Mouse (Mus musculus) embryonic facial prominence, embryonic 11.5 days (tissue): ENCODE results near the gene Ankrd44. TPM values are rescaled to one million over a fixed set of nuclear protein-coding genes. Genes with fewer than 3 reads are reported as not detected.
A peak's percentile ranks its signal among the peaks of the same experiment; 100 is the strongest.

Source experiments
- ATAC-seq: fragments of 200-750 bp; cut with Nextera tagmentation; replicated peaks from 2 replicates; pipeline ENCODE4 v1.8.0; 2017; ENCODE audit warnings: low read depth; ENCODE audit not compliant: insufficient number of reproducible peaks, low FRiP score, low TSS enrichment
- DNase-seq: peaks from one replicate; pipeline ENCODE4 v3.0.0-alpha.2; 2015; ENCODE audit warnings: low spot score
- H3K27ac ChIP-seq: fragments of 300-500 bp; sonication (generic); replicated peaks from 2 replicates; pipeline ENCODE4 v1.5.1; 2014; ENCODE audit warnings: mild to moderate bottlenecking, low read depth, low read length, control low read depth
- H3K27me3 ChIP-seq: fragments of 300-500 bp; sonication (generic); 2 replicates; pipeline ENCODE4 v1.6.1; 2014; ENCODE audit warnings: mild to moderate bottlenecking, low read length, moderate library complexity, mixed read lengths; ENCODE audit not compliant: control insufficient read depth, insufficient read depth
- H3K36me3 ChIP-seq: fragments of 300-500 bp; sonication (generic); replicated peaks from 2 replicates; pipeline ENCODE4 v1.6.1; 2014; ENCODE audit warnings: low read depth, mild to moderate bottlenecking, low read length, moderate library complexity, mixed read lengths; ENCODE audit not compliant: control insufficient read depth, insufficient read depth
- H3K4me1 ChIP-seq: fragments of 300-500 bp; sonication (generic); 2 replicates; pipeline ENCODE4 v1.6.1; 2014; ENCODE audit warnings: low read length, mixed read lengths; ENCODE audit not compliant: control insufficient read depth, insufficient read depth
- H3K4me2 ChIP-seq: fragments of 300-500 bp; sonication (generic); 2 replicates; pipeline ENCODE4 v1.6.1; 2014; ENCODE audit warnings: low read depth, mild to moderate bottlenecking, control low read depth, low read length, moderate library complexity
- H3K4me3 ChIP-seq: fragments of 300-500 bp; sonication (generic); 2 replicates; pipeline ENCODE4 v1.5.1; 2014; ENCODE audit warnings: low read depth, low read length, control low read depth
- H3K9ac ChIP-seq: fragments of 300-500 bp; sonication (generic); replicated peaks from 2 replicates; pipeline ENCODE4 v1.6.1; 2014; ENCODE audit warnings: mild to moderate bottlenecking, control low read depth, low read length
- H3K9me3 ChIP-seq: fragments of 300-500 bp; sonication (generic); replicated peaks from 2 replicates; pipeline ENCODE4 v1.6.1; 2016; ENCODE audit warnings: mild to moderate bottlenecking, low read length, inconsistent platforms, mixed read lengths; ENCODE audit not compliant: control insufficient read depth
- WGBS: fragments of 180-500 bp; shearing (Covaris S2); extraction: QIAGEN DNeasy Blood & Tissue Kit; methylation state at CpG from one replicate; pipeline ENCODE4 v1.1.7; 2014; 5-methylcytosine and 5-hydroxymethylcytosine counted together
- polyA plus RNA-seq: library from polyadenylated mRNA; unstranded; fragments of >200 nt; fragmentation: Nextera tagmentation; extraction: Ambion mirVana; gene quantifications from 2 replicates; pipeline ENCODE4 v1.2.1, GENCODE M21; 2014

The Ankrd44 gene
- polyA plus RNA-seq, 1 experiment from 2014 or later: 24.4 TPM

DNA sequence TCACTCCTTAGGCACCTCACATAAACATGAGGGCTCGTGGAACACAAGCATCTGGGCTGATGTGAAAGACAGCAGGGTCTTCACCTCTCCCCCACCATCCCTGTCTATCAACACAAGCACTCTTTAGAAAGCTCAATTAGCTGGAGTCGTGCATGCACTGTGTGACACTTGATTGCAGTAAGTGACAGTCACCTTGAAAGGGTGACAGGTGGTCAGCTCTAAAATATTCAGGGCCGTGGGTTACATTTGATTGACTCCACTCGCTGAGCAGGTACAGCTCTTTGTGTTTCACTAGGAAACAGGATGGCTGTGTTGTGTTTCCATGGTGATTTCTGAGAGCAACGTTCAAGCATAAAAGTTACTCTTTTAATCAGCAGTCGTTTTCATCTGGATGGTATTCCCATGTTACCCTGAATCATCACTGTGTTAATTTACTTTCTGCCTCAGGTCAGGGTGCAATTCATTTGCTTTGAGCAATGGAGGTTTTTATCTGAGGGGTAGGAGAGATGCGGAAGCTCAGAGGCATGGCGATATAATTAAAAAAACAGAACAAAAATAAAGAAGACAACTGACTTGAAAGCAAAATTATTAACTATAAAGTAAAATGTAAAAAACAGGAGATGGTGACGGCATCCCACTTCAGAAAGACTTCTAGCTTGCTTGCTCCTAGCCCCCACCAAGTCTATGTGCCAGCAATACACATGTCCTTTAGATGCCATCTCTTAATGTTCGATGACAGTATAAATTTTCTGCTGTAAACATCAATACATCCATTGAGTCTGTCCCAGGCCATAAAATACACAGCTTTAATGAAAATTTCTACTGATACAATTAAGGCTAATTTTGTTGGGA, 218.9 kb downstream of the Ankrd44 start:
- Histone ChIP-seq H3K9me3 (no peaks in the 10 kb centered on the region), H3K27me3 (no peaks in the 10 kb centered on the region), H3K36me3 (no peaks in the 10 kb centered on the region), H3K4me3 (no peak overlapping the region), H3K4me1 (no peaks in the 10 kb centered on the region), H3K27ac (no peak overlapping the region), H3K9ac (no peak overlapping the region), H3K4me2 (no peak overlapping the region)
- ATAC-seq (no peak; the same call in 1 of the 2 replicates), DNase-seq (peak; percentile 12)
- 68% methylated on average over 10 of the region's 10 CpGs for WGBS

DNA sequence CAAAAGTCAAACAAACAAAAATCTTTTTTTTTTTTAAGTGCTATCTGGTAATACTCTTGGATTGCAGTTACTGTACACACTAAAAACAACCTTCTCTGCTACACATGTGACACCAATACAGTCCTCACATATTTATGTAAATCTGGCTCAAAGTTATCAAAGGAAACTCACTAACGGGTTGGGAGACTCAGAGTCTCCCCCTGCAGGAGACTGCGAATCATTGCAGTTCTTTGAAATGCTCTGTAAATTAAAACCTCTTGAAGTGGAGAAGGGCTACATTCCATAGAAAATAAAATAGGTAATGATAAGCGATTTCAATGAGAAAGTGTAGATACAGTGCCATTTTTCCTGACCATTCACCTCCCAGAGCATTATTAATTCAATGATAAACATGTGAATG, 219.6 kb downstream of the Ankrd44 start:
- Histone ChIP-seq H3K36me3 (no peaks in the 10 kb centered on the region), H3K4me2 (no peak overlapping the region), H3K27ac (no peak overlapping the region), H3K9ac (no peak overlapping the region), H3K27me3 (no peaks in the 10 kb centered on the region), H3K9me3 (no peaks in the 10 kb centered on the region), H3K4me1 (no peaks in the 10 kb centered on the region), H3K4me3 (no peak overlapping the region)
- 17% methylated on average over 3 of the region's 3 CpGs for WGBS
- ATAC-seq (no peak), DNase-seq (peak; percentile 28)

DNA sequence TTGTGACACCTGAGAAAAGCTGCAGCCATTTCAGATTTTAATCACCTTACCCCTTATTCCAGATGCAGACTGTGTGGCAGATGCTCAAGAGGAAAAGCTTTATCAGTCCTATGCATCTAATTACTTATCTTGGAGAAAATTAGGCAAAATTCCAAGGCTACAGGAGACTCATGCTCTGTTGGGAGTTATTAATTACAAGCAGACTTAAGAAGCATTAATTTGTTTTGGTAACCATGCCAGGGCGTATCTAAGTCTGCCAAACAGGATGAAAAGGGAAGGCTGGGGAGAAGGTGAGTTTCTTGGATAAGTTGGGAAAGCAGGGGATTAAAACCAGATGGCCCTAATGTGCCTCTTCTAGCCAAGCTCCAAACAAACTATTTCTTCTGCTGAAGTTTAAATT, 222.7 kb downstream of the Ankrd44 start:
- no peak for ATAC-seq
- peak; percentile 64 for DNase-seq
- Histone ChIP-seq H3K27ac (no peak overlapping the region), H3K4me1 (no peaks in the 10 kb centered on the region), H3K9ac (no peak overlapping the region), H3K4me3 (no peak overlapping the region), H3K4me2 (no peak overlapping the region), H3K9me3 (no peaks in the 10 kb centered on the region), H3K27me3 (no peaks in the 10 kb centered on the region), H3K36me3 (no peaks in the 10 kb centered on the region)
- WGBS: 26% methylated on average over 1 of the region's 1 CpGs

DNA sequence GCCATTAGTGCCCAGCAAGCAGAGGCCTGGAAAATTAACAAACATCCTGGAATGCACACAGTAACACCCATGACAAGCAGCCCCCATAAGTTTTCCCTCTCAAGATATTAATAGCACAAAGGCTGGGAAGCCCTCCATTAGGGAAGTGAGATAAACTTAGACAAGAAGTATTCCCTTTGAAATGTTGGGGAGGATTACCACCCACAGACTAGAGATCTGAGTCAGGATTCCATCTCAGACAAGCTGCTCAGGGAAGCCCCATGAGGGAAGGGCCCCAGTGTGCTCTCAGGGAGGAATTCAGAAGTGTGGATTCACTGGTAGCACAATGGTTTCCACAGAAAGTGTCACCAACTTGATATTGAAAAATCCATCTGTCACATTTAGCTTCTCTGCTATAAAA, 223.3 kb downstream of the Ankrd44 start:
- ATAC-seq (no peak), DNase-seq (no peak)

DNA sequence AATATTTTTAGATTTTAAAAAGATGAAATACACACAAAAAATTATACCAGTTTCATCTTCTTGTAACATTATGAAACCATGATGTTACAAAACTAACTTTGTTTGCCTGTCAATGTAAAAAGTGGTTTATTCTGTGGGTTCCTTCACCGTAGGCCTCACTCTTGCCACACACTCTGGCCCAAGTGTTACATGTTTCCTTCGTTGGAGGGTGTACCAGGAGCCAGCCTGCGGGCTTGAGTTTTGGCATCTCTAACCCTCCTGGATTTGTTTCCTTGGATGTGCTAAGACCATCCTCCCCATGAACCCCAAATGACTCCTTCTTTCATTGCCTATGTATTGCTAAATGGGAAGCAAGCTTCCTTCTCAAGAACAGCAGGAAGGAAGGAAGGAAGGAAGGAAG, 230.8 kb downstream of the Ankrd44 start:
- no peak for ATAC-seq
- no peak overlapping the region for H3K4me3 ChIP-seq
- no peaks in the 10 kb centered on the region for H3K4me1 ChIP-seq
- no peak overlapping the region for H3K27ac ChIP-seq
- 96% methylated on average over 3 of the region's 3 CpGs for WGBS
- no peak for DNase-seq
- H3K9me3 ChIP-seq: no peaks in the 10 kb centered on the region
- no peaks in the 10 kb centered on the region for H3K27me3 ChIP-seq
- H3K4me2 ChIP-seq: no peak overlapping the region
- no peaks in the 10 kb centered on the region for H3K36me3 ChIP-seq
- H3K9ac ChIP-seq: no peak overlapping the region

More for the DNA sequence above, 223.3 kb downstream of the Ankrd44 start:
- Histone ChIP-seq H3K27me3 (no peaks in the 10 kb centered on the region), H3K4me1 (no peaks in the 10 kb centered on the region), H3K9me3 (no peaks in the 10 kb centered on the region), H3K9ac (no peak overlapping the region), H3K27ac (no peak overlapping the region), H3K36me3 (no peaks in the 10 kb centered on the region), H3K4me3 (no peak overlapping the region), H3K4me2 (no peak overlapping the region)

DNA sequence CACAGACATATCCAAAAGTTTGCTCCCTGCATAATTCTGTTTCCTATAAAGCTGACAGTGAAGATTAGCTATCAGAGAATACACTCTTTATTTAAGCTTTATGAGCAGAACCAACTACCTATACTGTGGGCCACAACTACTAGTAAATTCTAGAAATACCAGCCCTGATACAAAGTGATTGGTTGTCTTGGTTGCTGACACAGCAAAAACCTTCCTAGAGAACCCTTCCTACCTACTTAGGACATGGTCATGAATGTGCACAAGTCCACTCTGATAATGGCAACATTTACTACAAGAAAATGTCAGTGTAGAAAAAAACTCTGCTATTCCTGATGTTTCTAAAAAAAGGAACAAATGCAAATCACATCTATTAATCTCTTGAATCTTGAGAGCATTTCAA, 234.4 kb downstream of the Ankrd44 start:
- no peaks in the 10 kb centered on the region for H3K36me3 ChIP-seq
- no peak overlapping the region for H3K4me2 ChIP-seq
- H3K27me3 ChIP-seq: no peaks in the 10 kb centered on the region
- H3K9me3 ChIP-seq: no peaks in the 10 kb centered on the region
- H3K4me1 ChIP-seq: no peaks in the 10 kb centered on the region
- no peak for ATAC-seq
- no peak overlapping the region for H3K27ac ChIP-seq
- no peak overlapping the region for H3K9ac ChIP-seq
- DNase-seq: no peak
- no peak overlapping the region for H3K4me3 ChIP-seq

DNA sequence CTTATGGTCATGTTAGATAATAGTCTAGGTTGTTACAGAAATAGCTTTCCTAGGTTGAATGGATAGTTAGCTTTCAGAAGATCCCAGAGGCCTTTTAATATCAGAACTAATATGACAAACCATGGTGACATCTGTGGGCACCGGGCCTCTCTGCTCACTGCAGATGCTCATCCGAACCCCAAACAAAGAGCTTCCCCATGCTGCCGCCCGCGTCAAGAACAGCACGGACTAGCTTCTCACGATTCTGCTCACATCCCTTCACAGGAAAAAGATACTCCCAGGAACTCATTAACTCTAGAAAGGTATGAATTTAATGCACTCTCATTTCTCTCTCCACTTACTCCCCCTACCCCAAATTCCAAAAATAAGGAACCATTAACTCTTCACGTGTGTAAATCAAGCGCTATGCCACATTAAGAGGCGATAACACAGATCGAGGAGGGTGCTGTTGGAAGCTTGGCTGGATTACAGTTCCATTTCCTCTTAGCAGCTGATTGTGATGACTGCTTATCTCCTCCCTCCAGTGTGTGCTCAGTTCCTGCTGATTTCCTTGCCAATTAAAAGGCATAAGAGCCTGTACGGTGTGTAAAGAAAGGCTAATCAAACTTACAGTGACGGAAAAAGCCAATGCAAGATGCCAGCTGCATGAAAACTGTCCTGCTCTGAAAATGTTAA, 235.8 kb downstream of the Ankrd44 start:
- DNase-seq: no peak
- WGBS: 79% methylated on average over 13 of the region's 13 CpGs
- Histone ChIP-seq H3K4me2 (no peak overlapping the region), H3K27me3 (no peaks in the 10 kb centered on the region), H3K9ac (no peak overlapping the region), H3K36me3 (no peaks in the 10 kb centered on the region), H3K4me1 (no peaks in the 10 kb centered on the region), H3K9me3 (no peaks in the 10 kb centered on the region), H3K4me3 (no peak overlapping the region), H3K27ac (no peak overlapping the region)
- no peak for ATAC-seq

DNA sequence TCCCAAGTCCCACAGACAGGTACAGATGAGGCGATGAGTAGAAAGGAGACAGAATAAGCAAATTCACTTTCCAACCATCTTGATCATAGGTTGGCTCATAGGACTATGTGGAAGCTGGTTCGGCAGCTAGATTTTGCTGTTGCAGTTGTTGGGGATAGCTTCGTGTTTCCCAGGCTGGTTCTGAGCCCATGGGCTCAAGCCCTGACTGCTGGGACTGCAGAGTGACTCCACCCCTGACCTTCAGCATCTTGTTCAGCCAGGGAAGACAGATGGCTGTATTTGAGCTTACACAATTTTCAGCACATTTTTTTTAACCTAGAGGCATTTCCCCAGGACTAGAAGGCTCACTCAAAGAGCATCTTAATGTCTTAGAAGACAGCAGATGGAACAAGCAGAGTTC, 237.7 kb downstream of the Ankrd44 start:
- H3K4me3 ChIP-seq: no peak overlapping the region

More for the DNA sequence above, 237.7 kb downstream of the Ankrd44 start:
- H3K27ac ChIP-seq: no peak overlapping the region
- H3K9me3 ChIP-seq: no peaks in the 10 kb centered on the region
- DNase-seq: no peak
- no peak for ATAC-seq
- no peak overlapping the region for H3K9ac ChIP-seq
- 67% methylated on average over 3 of the region's 3 CpGs for WGBS
- no peaks in the 10 kb centered on the region for H3K27me3 ChIP-seq
- H3K36me3 ChIP-seq: no peaks in the 10 kb centered on the region
- no peak overlapping the region for H3K4me2 ChIP-seq
- no peaks in the 10 kb centered on the region for H3K4me1 ChIP-seq
